Comparison of ENCODE assay signal across 10 mouse cellular contexts in the genomic region with DNA sequence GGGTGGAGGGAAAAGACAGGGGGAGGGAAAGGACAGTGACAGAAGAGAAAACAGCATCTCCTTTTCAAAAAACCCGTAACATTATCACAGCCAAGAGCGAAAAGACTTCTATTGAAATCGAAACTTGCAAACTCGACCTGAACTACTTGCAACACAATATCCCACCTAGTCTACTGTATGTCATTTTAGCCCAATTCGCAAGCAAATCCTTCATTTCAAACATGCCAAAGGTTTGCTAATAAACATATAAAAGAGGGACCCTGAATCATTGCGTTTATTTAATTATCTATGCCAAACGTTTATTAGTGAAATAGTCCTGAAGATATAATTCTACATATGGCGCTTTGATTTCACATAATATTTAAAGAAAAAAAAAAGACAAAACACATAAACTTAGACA. TPM values are rescaled to one million over a fixed set of nuclear protein-coding genes. Genes with fewer than 3 reads are reported as not detected.
A peak's percentile ranks its signal among the peaks of the same experiment; 100 is the strongest.
DNase-seq lines count a peak whose midpoint lies in the region; ATAC-seq and TF ChIP-seq lines count a peak whose summit lies in the region.
"Had no signal": no experiment of that assay in that cellular context is flagged by ENCODE, and none has a peak within 500 bp of the region (broad histone marks: within the 10 kb centered on the region; RNA-seq: fewer than 3 reads in every experiment).

No protein-coding gene starts in this region.

- WGBS in heart, postnatal 0 days: 11% methylated on average over 8 of the region's 8 CpGs
- WGBS in neural tube, embryonic 12.5 days: 2% methylated on average over 8 of the region's 8 CpGs
- 7% methylated on average over 8 of the region's 8 CpGs for WGBS in limb, embryonic 12.5 days

- peaks cover 98% of the 10 kb centered on the region for H3K27me3 ChIP-seq in heart, postnatal 0 days (ENCODE audit: control insufficient read depth, insufficient read depth, low read length)
- peaks cover 87% of the 10 kb centered on the region for H3K27me3 ChIP-seq in neural tube, embryonic 12.5 days (replicated peaks)
- peaks cover 84% of the 10 kb centered on the region for H3K27me3 ChIP-seq in limb, embryonic 12.5 days

- intact Hi-C loops in heart, postnatal 10 days (cut with DNase I): loop anchor here (10.0 kb wide), 1 partner anchor 843 kb away; no protein-coding TSS in a partner anchor

- no peaks in the 10 kb centered on the region for H3K36me3 ChIP-seq in heart, postnatal 0 days (replicated peaks; ENCODE audit: control insufficient read depth, insufficient read depth, low read length)
- H3K36me3 ChIP-seq in neural tube, embryonic 12.5 days: no peaks in the 10 kb centered on the region
- H3K36me3 ChIP-seq in limb, embryonic 12.5 days: no peaks in the 10 kb centered on the region

- TF ChIP-seq EP300 in heart, postnatal 0 days (IDR thresholded peaks at IDR 0.05; ENCODE audit: low read depth): no peak

- peak overlapping the region; percentile 28 for H3K4me2 ChIP-seq in heart, postnatal 0 days (ENCODE audit: low read depth, low read length)
- peak overlapping the region; percentile 14 for H3K4me2 ChIP-seq in neural tube, embryonic 12.5 days (replicated peaks)
- peak overlapping the region; percentile 51 for H3K4me2 ChIP-seq in limb, embryonic 12.5 days

- no peak overlapping the region for H3K27ac ChIP-seq in heart, postnatal 0 days (ENCODE audit: low read depth)
- no peak overlapping the region for H3K27ac ChIP-seq in neural tube, embryonic 12.5 days
- no peak overlapping the region for H3K27ac ChIP-seq in limb, embryonic 12.5 days
- H3K27ac ChIP-seq: layer of hippocampus, adult 2 months had no signal

- no peak for ATAC-seq in heart, postnatal 0 days (ENCODE audit: insufficient read depth, low read depth)
- ATAC-seq in neural tube, embryonic 12.5 days (ENCODE audit: low FRiP score, low read depth): no peak
- ATAC-seq in limb, embryonic 12.5 days (ENCODE audit: insufficient number of reproducible peaks, insufficient read depth, low FRiP score, low TSS enrichment, low read depth): no peak

- no peak for TF ChIP-seq CTCF in heart, postnatal 0 days (IDR thresholded peaks at IDR 0.05; ENCODE audit: low read depth)

- H3K9ac ChIP-seq in heart, postnatal 0 days (replicated peaks; ENCODE audit: low read depth, low read length): no peak overlapping the region
- no peak overlapping the region for H3K9ac ChIP-seq in neural tube, embryonic 12.5 days
- H3K9ac ChIP-seq in limb, embryonic 12.5 days (replicated peaks): no peak overlapping the region

- no peaks in the 10 kb centered on the region for H3K9me3 ChIP-seq in heart, postnatal 0 days (replicated peaks; ENCODE audit: control insufficient read depth, low read length)
- no peaks in the 10 kb centered on the region for H3K9me3 ChIP-seq in neural tube, embryonic 12.5 days
- no peaks in the 10 kb centered on the region for H3K9me3 ChIP-seq in limb, embryonic 12.5 days

- H3K4me3 ChIP-seq in heart, postnatal 0 days (ENCODE audit: low read depth, low read length): peak overlapping the region; percentile 24
- H3K4me3 ChIP-seq in neural tube, embryonic 12.5 days: no peak overlapping the region
- 0 out of 2 replicates have a peak overlapping the region, but pooled peaks have one; percentile 26 for H3K4me3 ChIP-seq in limb, embryonic 12.5 days (replicated peaks)
- H3K4me3 ChIP-seq: layer of hippocampus, adult 2 months had no signal

- no peak for DNase-seq in heart, postnatal 0 days (ENCODE audit: low spot score)
- no peak for DNase-seq in heart, postnatal 10 days
- no peak for DNase-seq in neural tube, embryonic 10.5 days (ENCODE audit: extremely low spot score, low spot score)
- DNase-seq in adrenal gland, postnatal 25 days: no peak
- DNase-seq in adrenal gland, adult (ENCODE audit: inconsistent age in 2 of 2, low spot score in 1 of 2): no peak
- DNase-seq: lung, postnatal 10 days; right cerebral cortex, postnatal 14 days had no signal

- H3K4me1 ChIP-seq in heart, postnatal 0 days (ENCODE audit: control insufficient read depth, insufficient read depth): no peaks in the 10 kb centered on the region
- peaks cover 7% of the 10 kb centered on the region; the same call in 1 of the 2 replicates for H3K4me1 ChIP-seq in neural tube, embryonic 12.5 days
- H3K4me1 ChIP-seq in limb, embryonic 12.5 days (replicated peaks): peaks cover 11% of the 10 kb centered on the region

RNA-seq across cellular contexts. Expression of a gene that starts 11.5 kb away (rescaled TPM):
- 1.5 TPM in 1 of 2 replicates, not detected in the other for total RNA-seq in heart, postnatal 0 days (2014; rRNA removed; ENCODE audit: low replicate concordance)
- 0.18 and 0.60 TPM in 2 replicates for polyA plus RNA-seq in heart, postnatal 0 days (2015; fragmentation: Nextera tagmentation; extraction: Ambion mirVana)
- under 1 TPM; 0.42 to 0.43 TPM for total RNA-seq in heart, postnatal 10 days (2021)
- 134 and 188 TPM in 2 replicates for polyA plus RNA-seq in neural tube, embryonic 12.5 days (2016; fragmentation: Nextera tagmentation; extraction: Ambion mirVana)
- polyA plus RNA-seq in limb, embryonic 12.5 days (2016; fragmentation: Nextera tagmentation; extraction: Ambion mirVana): 8.9 and 16.7 TPM in 2 replicates
- total RNA-seq in adrenal gland, postnatal 25 days (2021): 4.0 and 6.0 TPM in 2 replicates
- total RNA-seq: layer of hippocampus, adult 2 months had no signal
